Mouse (Mus musculus) CD4-positive, CD25-positive, alpha-beta regulatory T cell, adult 4 months (primary cell): ENCODE data around the gene Anks1b. TPM values are rescaled to one million over a fixed set of nuclear protein-coding genes. Genes with fewer than 3 reads are reported as not detected.
A peak's percentile ranks its signal among the peaks of the same experiment; 100 is the strongest.

Experiments
- ATAC-seq: one replicate; pipeline ENCODE4 v1.8.0; 2017
- polyA plus RNA-seq, 2 experiments: library from polyadenylated mRNA; unstranded; fragments of 100-300 nt; shearing (Covaris generic); gene quantifications; one replicate each; pipeline ENCODE4 v1.2.1; 2017

Anks1b gene
- polyA plus RNA-seq, 2 experiments from 2014 or later: not detected

GRCm38 (mm10) chr10:90685367-90685766 lies 812.1 kb downstream of the Anks1b start:
- no peak for ATAC-seq

- ATAC-seq: no peak
Observed at GRCm38 (mm10) chr10:90688153-90688552, 814.8 kb downstream of the Anks1b start.

- no peak for ATAC-seq
Observed at GRCm38 (mm10) chr10:90688696-90689252, 815.5 kb downstream of the Anks1b start.

GRCm38 (mm10) chr10:90689854-90690513 lies 816.7 kb downstream of the Anks1b start:
- peak; percentile 37 for ATAC-seq

- no peak for ATAC-seq
Observed at GRCm38 (mm10) chr10:90696687-90697086, 823.4 kb downstream of the Anks1b start.

- ATAC-seq: no peak
Observed at GRCm38 (mm10) chr10:90697413-90697812, 824.1 kb downstream of the Anks1b start.

GRCm38 (mm10) chr10:90699211-90699610 lies 825.9 kb downstream of the Anks1b start:
- no peak for ATAC-seq

GRCm38 (mm10) chr10:90704602-90705001 lies 831.3 kb downstream of the Anks1b start:
- no peak for ATAC-seq

- ATAC-seq: no peak
Observed at GRCm38 (mm10) chr10:90708822-90709601, 835.7 kb downstream of the Anks1b start.

GRCm38 (mm10) chr10:90709602-90709931 lies 836.3 kb downstream of the Anks1b start:
- no peak for ATAC-seq

- ATAC-seq: no peak
Observed at GRCm38 (mm10) chr10:90717961-90718360, 844.7 kb downstream of the Anks1b start.

GRCm38 (mm10) chr10:90718684-90719083 lies 845.4 kb downstream of the Anks1b start:
- no peak for ATAC-seq

GRCm38 (mm10) chr10:90719996-90720395 lies 846.7 kb downstream of the Anks1b start:
- no peak for ATAC-seq

- ATAC-seq: no peak
Observed at GRCm38 (mm10) chr10:90723071-90723494, 849.8 kb downstream of the Anks1b start.

GRCm38 (mm10) chr10:90723941-90724341 lies 850.6 kb downstream of the Anks1b start:
- no peak for ATAC-seq

- ATAC-seq: no peak
Observed at GRCm38 (mm10) chr10:90724931-90725330, 851.6 kb downstream of the Anks1b start.

GRCm38 (mm10) chr10:90728401-90729358 lies 855.4 kb downstream of the Anks1b start:
- peak; percentile 53 for ATAC-seq

- no peak for ATAC-seq
Observed at GRCm38 (mm10) chr10:90729527-90729926, 856.2 kb downstream of the Anks1b start.

GRCm38 (mm10) chr10:90732823-90733222 lies 859.5 kb downstream of the Anks1b start:
- no peak for ATAC-seq

- ATAC-seq: no peak
Observed at GRCm38 (mm10) chr10:90733632-90734031, 860.3 kb downstream of the Anks1b start.

GRCm38 (mm10) chr10:90738475-90738874 lies 865.2 kb downstream of the Anks1b start:
- ATAC-seq: no peak

GRCm38 (mm10) chr10:90740956-90741355 lies 867.6 kb downstream of the Anks1b start:
- no peak for ATAC-seq

GRCm38 (mm10) chr10:90751889-90752288 lies 878.6 kb downstream of the Anks1b start:
- no peak for ATAC-seq
